Mouse (Mus musculus) spleen, postnatal 10 days (tissue): ENCODE results near the gene Thtpa.

ENCODE experiments used
- DNase-seq, 2 experiments: peaks; one replicate each; pipeline ENCODE4 v3.0.0; 2021 to 2022; ENCODE audit warnings: low spot score in 2 of 2

Gene Thtpa

GRCm38 (mm10) chr14:55135676-55136075 lies 41.1 kb downstream of the Thtpa start:
- DNase-seq: no peak

- no peak for DNase-seq
Observed at GRCm38 (mm10) chr14:55139313-55139712, 44.7 kb downstream of the Thtpa start.

GRCm38 (mm10) chr14:55146324-55146723 lies 51.7 kb downstream of the Thtpa start:
- no peak for DNase-seq

GRCm38 (mm10) chr14:55146829-55147401 lies 52.3 kb downstream of the Thtpa start:
- DNase-seq: no peak

GRCm38 (mm10) chr14:55148363-55148915 lies 53.9 kb downstream of the Thtpa start:
- peak; percentile 38 to 72 for DNase-seq
